Mouse (Mus musculus): ENCODE results near the gene Marveld3. TPM values are rescaled to one million over a fixed set of nuclear protein-coding genes. Genes with fewer than 3 reads are reported as not detected.

The Marveld3 gene
- polyA plus RNA-seq, 1 experiment from 2014 or later = 1.3 TPM

GRCm38 (mm10) chr8:109945153-109945632, 16.8 kb downstream of the Marveld3 start:
- H3K9me3 ChIP-seq (replicated peaks) = no peaks in the 10 kb centered on the region
- no peak overlapping the region for H3K4me3 ChIP-seq (replicated peaks)
- WGBS = 28% methylated on average over 9 of the region's 9 CpGs
- H3K36me3 ChIP-seq = peaks cover 12% of the 10 kb centered on the region
- ATAC-seq (ENCODE audit: low FRiP score) = no peak
- H3K27me3 ChIP-seq (replicated peaks) = no peaks in the 10 kb centered on the region
- H3K27ac ChIP-seq (replicated peaks) = no peak overlapping the region
- H3K9ac ChIP-seq (replicated peaks) = no peak overlapping the region
- no peak overlapping the region for H3K4me2 ChIP-seq
- H3K4me1 ChIP-seq = peaks cover 35% of the 10 kb centered on the region

GRCm38 (mm10) chr8:109941606-109942360, 20.2 kb downstream of the Marveld3 start:
- peaks cover 37% of the 10 kb centered on the region for H3K36me3 ChIP-seq
- WGBS = 84% methylated on average over 2 of the region's 2 CpGs
- H3K4me3 ChIP-seq (replicated peaks) = no peak overlapping the region
- H3K4me2 ChIP-seq = no peak overlapping the region
- H3K9ac ChIP-seq (replicated peaks) = no peak overlapping the region
- no peak for ATAC-seq (ENCODE audit: low FRiP score)
- no peak overlapping the region for H3K27ac ChIP-seq (replicated peaks)
- no peaks in the 10 kb centered on the region for H3K9me3 ChIP-seq (replicated peaks)
- no peaks in the 10 kb centered on the region for H3K27me3 ChIP-seq (replicated peaks)
- peaks cover 13% of the 10 kb centered on the region for H3K4me1 ChIP-seq

DNA sequence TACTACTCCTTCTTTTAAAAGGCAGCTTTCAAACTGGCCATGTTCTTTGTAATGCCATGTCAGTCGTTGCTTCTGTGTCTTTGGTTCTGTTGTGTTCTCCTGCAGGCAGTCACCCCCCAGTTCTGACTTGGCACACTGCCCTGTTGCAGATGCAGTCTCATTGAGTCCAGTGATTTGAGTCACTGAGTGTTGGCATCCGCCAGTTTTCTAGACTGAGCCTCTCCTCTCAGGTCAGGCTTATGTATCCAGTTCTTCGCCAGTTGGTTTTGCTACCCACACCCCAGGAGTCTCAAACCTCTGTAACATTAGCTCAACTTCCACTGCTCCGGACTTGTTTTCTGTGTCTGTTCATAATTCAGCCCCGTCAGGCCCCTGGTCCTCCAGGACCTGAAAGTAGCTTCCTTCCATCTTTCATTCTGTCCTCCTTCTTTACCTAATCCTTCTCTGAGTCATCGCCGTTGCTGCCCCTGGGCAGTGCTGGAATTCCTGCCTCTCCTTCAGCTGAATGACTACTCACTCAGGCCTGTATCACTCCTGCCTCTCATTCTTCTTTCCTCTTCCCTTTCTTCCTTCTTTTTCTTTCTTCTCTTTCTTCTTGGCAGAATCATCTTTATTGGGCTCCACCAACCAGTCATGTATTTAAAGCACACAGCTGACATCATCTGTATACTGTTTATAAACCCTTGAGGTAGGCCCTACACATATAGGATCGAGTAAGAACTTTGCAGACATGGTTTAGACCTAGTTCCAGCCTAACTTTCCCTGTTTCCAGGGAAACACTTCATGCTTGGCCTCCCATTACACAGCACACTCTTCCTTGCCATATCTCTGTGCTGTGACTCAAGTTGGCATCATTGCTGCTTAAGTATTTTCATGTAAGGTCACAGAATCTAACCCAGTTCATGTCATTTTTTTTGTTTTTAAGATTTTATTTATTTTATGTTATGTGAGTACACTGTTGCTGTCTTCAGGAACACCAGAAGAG, 41.3 kb downstream of the Marveld3 start:
- H3K27ac ChIP-seq (replicated peaks) = 0 out of 2 replicates have a peak overlapping the region, but pooled peaks have one; percentile 50
- WGBS = 81% methylated on average over 8 of the region's 8 CpGs
- no peaks in the 10 kb centered on the region for H3K27me3 ChIP-seq (replicated peaks)

DNA sequence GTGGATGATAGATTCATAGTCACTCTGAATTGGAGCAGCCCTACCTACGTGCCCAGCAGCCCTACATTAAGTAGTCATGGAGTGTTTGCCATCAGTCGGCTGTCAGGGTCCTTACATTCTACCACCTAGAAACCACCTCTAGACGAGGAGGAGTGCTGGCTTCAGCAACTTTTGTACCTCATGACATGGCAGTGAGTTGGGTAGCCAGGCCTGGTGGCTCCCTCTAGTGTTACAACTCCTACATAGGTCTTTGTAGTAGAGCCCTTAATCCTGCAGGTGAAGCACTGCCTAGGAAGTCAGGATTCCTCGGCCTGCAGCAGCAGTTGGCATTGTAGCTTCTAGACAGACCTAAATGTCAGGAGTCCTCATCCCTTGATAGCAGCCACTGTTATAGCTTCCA, 44.7 kb downstream of the Marveld3 start:
- H3K27me3 ChIP-seq (replicated peaks) = no peaks in the 10 kb centered on the region
- peaks cover 59% of the 10 kb centered on the region for H3K36me3 ChIP-seq
- peaks cover 10% of the 10 kb centered on the region; the same call in 1 of the 2 replicates for H3K4me1 ChIP-seq
- ATAC-seq (ENCODE audit: low FRiP score) = no peak
- no peak overlapping the region for H3K27ac ChIP-seq (replicated peaks)
- no peak overlapping the region for H3K4me3 ChIP-seq (replicated peaks)
- WGBS = 58% methylated on average over 4 of the region's 4 CpGs
- H3K9me3 ChIP-seq (replicated peaks) = no peaks in the 10 kb centered on the region
- no peak overlapping the region for H3K4me2 ChIP-seq
- H3K9ac ChIP-seq (replicated peaks) = no peak overlapping the region

More for the DNA sequence above, 41.3 kb downstream of the Marveld3 start:
- peaks cover 51% of the 10 kb centered on the region for H3K36me3 ChIP-seq
- H3K4me3 ChIP-seq (replicated peaks) = no peak overlapping the region
- ATAC-seq (ENCODE audit: low FRiP score) = no peak
- H3K4me2 ChIP-seq = no peak overlapping the region
- no peak overlapping the region for H3K9ac ChIP-seq (replicated peaks)
- H3K4me1 ChIP-seq = peaks cover 10% of the 10 kb centered on the region; the same call in 1 of the 2 replicates
- H3K9me3 ChIP-seq (replicated peaks) = no peaks in the 10 kb centered on the region

- H3K36me3 ChIP-seq = peaks cover 45% of the 10 kb centered on the region
- H3K4me1 ChIP-seq = no peaks in the 10 kb centered on the region
- no peaks in the 10 kb centered on the region for H3K9me3 ChIP-seq (replicated peaks)
- H3K9ac ChIP-seq (replicated peaks) = no peak overlapping the region
- no peak overlapping the region for H3K4me2 ChIP-seq
- H3K27me3 ChIP-seq (replicated peaks) = no peaks in the 10 kb centered on the region
- 94% methylated on average over 4 of the region's 4 CpGs for WGBS
- H3K27ac ChIP-seq (replicated peaks) = no peak overlapping the region
- no peak overlapping the region for H3K4me3 ChIP-seq (replicated peaks)
- no peak for ATAC-seq (ENCODE audit: low FRiP score)
Measured at GRCm38 (mm10) chr8:109907376-109907775, 54.6 kb downstream of the Marveld3 start.

- WGBS = 96% methylated on average over 3 of the region's 3 CpGs
- ATAC-seq (ENCODE audit: low FRiP score) = no peak
- peaks cover 40% of the 10 kb centered on the region for H3K36me3 ChIP-seq
Measured at GRCm38 (mm10) chr8:109906907-109907306, 55.1 kb downstream of the Marveld3 start.

GRCm38 (mm10) chr8:109904928-109905668, 56.9 kb downstream of the Marveld3 start:
- no peak overlapping the region for H3K4me3 ChIP-seq (replicated peaks)
- H3K9ac ChIP-seq (replicated peaks) = no peak overlapping the region
- WGBS = 85% methylated on average over 1 of the region's 1 CpGs
- H3K36me3 ChIP-seq = peaks cover 27% of the 10 kb centered on the region
- no peaks in the 10 kb centered on the region for H3K27me3 ChIP-seq (replicated peaks)
- no peak for ATAC-seq (ENCODE audit: low FRiP score)
- 0 out of 2 replicates have a peak overlapping the region, but pooled peaks have one; percentile 23 for H3K27ac ChIP-seq (replicated peaks)
- H3K4me2 ChIP-seq = no peak overlapping the region
- no peaks in the 10 kb centered on the region for H3K9me3 ChIP-seq (replicated peaks)
- no peaks in the 10 kb centered on the region for H3K4me1 ChIP-seq

More at GRCm38 (mm10) chr8:109906907-109907306, 55.1 kb downstream of the Marveld3 start:
- no peak overlapping the region for H3K4me3 ChIP-seq (replicated peaks)
- H3K9me3 ChIP-seq (replicated peaks) = no peaks in the 10 kb centered on the region
- no peak overlapping the region for H3K27ac ChIP-seq (replicated peaks)
- no peak overlapping the region for H3K9ac ChIP-seq (replicated peaks)
- H3K4me1 ChIP-seq = no peaks in the 10 kb centered on the region
- no peak overlapping the region for H3K4me2 ChIP-seq
- H3K27me3 ChIP-seq (replicated peaks) = no peaks in the 10 kb centered on the region

DNA sequence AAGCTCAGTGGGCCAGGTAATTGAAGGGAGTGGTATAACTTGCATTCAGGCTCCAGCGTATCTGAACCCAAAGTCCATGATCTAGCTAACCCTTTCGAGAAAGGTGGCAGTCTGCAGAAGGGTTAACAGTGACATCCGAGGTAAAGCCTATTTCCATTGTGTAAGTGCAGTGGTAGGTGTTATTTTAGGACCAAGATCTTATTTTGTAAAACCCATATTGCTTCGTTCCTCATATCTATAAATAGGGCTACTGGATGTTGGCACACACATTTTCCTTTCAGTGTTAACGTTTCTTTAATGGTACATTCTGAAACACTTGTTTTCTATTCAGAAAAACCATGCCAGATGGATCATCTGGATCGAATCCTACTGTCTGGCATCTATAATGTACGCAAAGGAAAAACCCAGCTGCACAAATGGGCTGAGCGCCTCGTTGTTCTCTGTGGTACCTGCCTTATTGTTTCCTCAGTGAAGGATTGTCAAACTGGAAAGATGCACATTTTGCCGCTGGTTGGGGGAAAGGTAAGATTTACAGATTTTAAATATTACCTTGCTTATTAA, 58.0 kb downstream of the Marveld3 start:
- WGBS = 82% methylated on average over 10 of the region's 10 CpGs
- H3K27me3 ChIP-seq (replicated peaks) = no peaks in the 10 kb centered on the region
- H3K4me1 ChIP-seq = no peaks in the 10 kb centered on the region
- H3K4me2 ChIP-seq = no peak overlapping the region
- peaks cover 16% of the 10 kb centered on the region for H3K36me3 ChIP-seq
- H3K9me3 ChIP-seq (replicated peaks) = no peaks in the 10 kb centered on the region
- 0 out of 2 replicates have a peak overlapping the region, but pooled peaks have one; percentile 23 for H3K27ac ChIP-seq (replicated peaks)
- H3K9ac ChIP-seq (replicated peaks) = no peak overlapping the region
- ATAC-seq (ENCODE audit: low FRiP score) = no peak
- H3K4me3 ChIP-seq (replicated peaks) = no peak overlapping the region

DNA sequence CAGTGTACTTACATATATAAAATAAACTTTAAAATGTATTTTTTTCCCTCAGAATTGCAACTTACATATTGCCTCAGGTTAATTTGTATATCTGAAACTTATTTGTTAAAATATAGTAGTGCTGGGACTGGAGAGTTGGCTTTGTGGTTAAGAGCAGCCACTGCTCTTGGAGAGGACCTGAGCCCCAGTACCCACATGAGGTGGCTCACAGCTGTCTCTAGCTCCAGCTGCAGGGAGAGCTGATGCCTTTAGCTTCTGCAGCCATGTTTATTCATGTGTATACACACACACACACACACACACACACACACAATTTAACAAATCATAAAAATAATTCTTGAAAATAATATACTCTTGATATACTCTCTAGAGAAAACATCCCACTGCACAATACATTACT, 59.6 kb downstream of the Marveld3 start:
- Histone ChIP-seq H3K9me3 (replicated peaks) (no peaks in the 10 kb centered on the region), H3K4me1 (no peaks in the 10 kb centered on the region), H3K4me2 (no peak overlapping the region), H3K27ac (replicated peaks) (no peak overlapping the region), H3K4me3 (replicated peaks) (no peak overlapping the region), H3K36me3 (peaks cover 10% of the 10 kb centered on the region; the same call in 1 of the 2 replicates), H3K9ac (replicated peaks) (no peak overlapping the region), H3K27me3 (replicated peaks) (no peaks in the 10 kb centered on the region)
- ATAC-seq (ENCODE audit: low FRiP score) = no peak
